Mouse (Mus musculus) MEL (cell line): ENCODE measurements around the gene Pomt1. TPM values are rescaled to one million over a fixed set of nuclear protein-coding genes. Genes with fewer than 3 reads are reported as not detected.

Source experiments
- DNase-seq: peaks from one replicate; pipeline ENCODE4 v3.0.0; 2011; ENCODE audit warnings: low read depth, low spot score
- H3K27ac ChIP-seq: 2 replicates; pipeline ENCODE4 v1.5.1; 2012; ENCODE audit warnings: low read depth, mild to moderate bottlenecking, control low read depth, low read length, moderate library complexity; ENCODE audit not compliant: control insufficient read depth
- H3K27me3 ChIP-seq, 2 experiments: fragments of 150-350 bp in 1 of 2; sonication (generic) in 1 of 2; 2 replicates each; pipeline ENCODE4 v1.6.1; 2012; ENCODE audit warnings: low read length in 2 of 2, mild to moderate bottlenecking in 2 of 2, improper control_type of control experiment in 1 of 2, moderate library complexity in 1 of 2; ENCODE audit not compliant: insufficient read depth in 2 of 2, control insufficient read depth in 1 of 2
- H3K36me3 ChIP-seq, 2 experiments: 2 replicates each; pipeline ENCODE4 v1.6.1; 2012 to 2014; ENCODE audit warnings: low read length in 2 of 2, improper control_type of control experiment in 1 of 2, inconsistent platforms in 1 of 2, mild to moderate bottlenecking in 1 of 2; ENCODE audit not compliant: insufficient read depth in 2 of 2, control insufficient read depth in 1 of 2
- H3K4me1 ChIP-seq, 2 experiments: fragments of 150-350 bp in 1 of 2; sonication (generic) in 1 of 2; 2 replicates each; pipeline ENCODE4 v1.6.1; 2012; ENCODE audit warnings: low read length in 2 of 2, improper control_type of control experiment in 1 of 2, mild to moderate bottlenecking in 1 of 2; ENCODE audit not compliant: insufficient read depth in 2 of 2, control insufficient read depth in 1 of 2
- H3K4me3 ChIP-seq, 2 experiments: fragments of 150-350 bp in 1 of 2; sonication (generic) in 1 of 2; 2 replicates each; pipeline ENCODE4 v1.5.1; 2012; ENCODE audit warnings: low read depth in 2 of 2, low read length in 2 of 2, mild to moderate bottlenecking in 2 of 2, moderate library complexity in 2 of 2, control low read depth in 1 of 2, improper control_type of control experiment in 1 of 2; ENCODE audit not compliant: control insufficient read depth in 1 of 2, insufficient read depth in 1 of 2
- H3K79me2 ChIP-seq: 2 replicates; pipeline ENCODE4 v1.6.1; 2012; ENCODE audit warnings: mild to moderate bottlenecking, low read length, moderate library complexity; ENCODE audit not compliant: control insufficient read depth, poor library complexity, insufficient read depth
- H3K9ac ChIP-seq: 2 replicates; pipeline ENCODE4 v1.6.1; 2012; ENCODE audit warnings: low read depth, mild to moderate bottlenecking, control low read depth, low read length, moderate library complexity; ENCODE audit not compliant: control insufficient read depth, poor library complexity, severe bottlenecking
- H3K9me3 ChIP-seq: fragments of 150-350 bp; sonication (generic); replicated peaks from 2 replicates; pipeline ENCODE4 v1.6.1; 2012; ENCODE audit warnings: mild to moderate bottlenecking, low read length, improper control_type of control experiment, moderate library complexity; ENCODE audit not compliant: insufficient read depth
- CHD1 ChIP-seq: IDR thresholded peaks from 2 replicates; pipeline ENCODE4 v1.6.1; 2012; ENCODE audit warnings: low read depth, mild to moderate bottlenecking, inconsistent platforms, low read length, improper control_type of control experiment
- ELF1 ChIP-seq: IDR thresholded peaks from 2 replicates; pipeline ENCODE4 v1.6.1; 2014; ENCODE audit warnings: low read depth, mild to moderate bottlenecking, inconsistent platforms, low read length, improper control_type of control experiment, moderate library complexity
- EP300 ChIP-seq, 2 experiments: IDR thresholded peaks; 2 replicates each; pipeline ENCODE4 v1.6.1; 2011; ENCODE audit warnings: improper control_type of control experiment in 2 of 2, low read length in 2 of 2, low read depth in 1 of 2, mild to moderate bottlenecking in 1 of 2
- ETS1 ChIP-seq: IDR thresholded peaks from 2 replicates; pipeline ENCODE4 v1.6.1; 2012; ENCODE audit warnings: low read depth, mild to moderate bottlenecking, inconsistent platforms, low read length, improper control_type of control experiment, moderate library complexity
- GABPA ChIP-seq: IDR thresholded peaks from 2 replicates; pipeline ENCODE4 v1.6.1; 2012; ENCODE audit warnings: low read depth, mild to moderate bottlenecking, inconsistent platforms, low read length, improper control_type of control experiment, moderate library complexity
- HCFC1 ChIP-seq: IDR thresholded peaks from 2 replicates; pipeline ENCODE4 v1.6.1; 2012; ENCODE audit warnings: low read depth, mild to moderate bottlenecking, inconsistent platforms, low read length, improper control_type of control experiment, moderate library complexity
- KAT2A ChIP-seq: conservative IDR thresholded peaks from 2 replicates; pipeline ENCODE4 v1.6.1; 2012; ENCODE audit warnings: low read depth, low read length, improper control_type of control experiment, inconsistent platforms
- MAX ChIP-seq: IDR thresholded peaks from 2 replicates; pipeline ENCODE4 v1.6.1; 2011; ENCODE audit warnings: low read length, improper control_type of control experiment
- MXI1 ChIP-seq: IDR thresholded peaks from 2 replicates; pipeline ENCODE4 v1.6.1; 2011; ENCODE audit warnings: mild to moderate bottlenecking, low read depth, low read length, improper control_type of control experiment
- MYC ChIP-seq: IDR thresholded peaks from 2 replicates; pipeline ENCODE4 v1.6.1; 2011; ENCODE audit warnings: low read depth, mild to moderate bottlenecking, low read length, improper control_type of control experiment, moderate library complexity
- NRF1 ChIP-seq: IDR thresholded peaks from 2 replicates; pipeline ENCODE4 v1.6.1; 2014; ENCODE audit warnings: low read depth, mild to moderate bottlenecking, inconsistent platforms, low read length, improper control_type of control experiment, moderate library complexity; ENCODE audit not compliant: poor library complexity, insufficient read depth, severe bottlenecking
- RCOR1 ChIP-seq: IDR thresholded peaks from 2 replicates; pipeline ENCODE4 v1.6.1; 2012; ENCODE audit warnings: low read depth, mild to moderate bottlenecking, inconsistent platforms, low read length, improper control_type of control experiment
- SIN3A ChIP-seq: IDR thresholded peaks from 2 replicates; pipeline ENCODE4 v1.6.1; 2012; ENCODE audit warnings: low read length, improper control_type of control experiment, inconsistent platforms
- TAL1 ChIP-seq: IDR thresholded peaks from 2 replicates; pipeline ENCODE4 v1.6.1; 2012; ENCODE audit warnings: mild to moderate bottlenecking, inconsistent platforms, low read length, moderate library complexity, mixed read lengths
- TBP ChIP-seq: IDR thresholded peaks from 2 replicates; pipeline ENCODE4 v1.8.0; 2011; ENCODE audit warnings: low read depth, low read length, improper control_type of control experiment
- TCF12 ChIP-seq: IDR thresholded peaks from 2 replicates; pipeline ENCODE4 v1.6.1; 2014; ENCODE audit warnings: low read depth, mild to moderate bottlenecking, inconsistent platforms, low read length, improper control_type of control experiment, moderate library complexity
- UBTF ChIP-seq: IDR thresholded peaks from 2 replicates; pipeline ENCODE4 v1.6.1; 2012; ENCODE audit warnings: low read depth, mild to moderate bottlenecking, inconsistent platforms, low read length, improper control_type of control experiment, moderate library complexity, borderline replicate concordance; ENCODE audit not compliant: insufficient read depth
- USF2 ChIP-seq, 2 experiments: IDR thresholded peaks; 2 replicates each; pipeline ENCODE4 v1.6.1; 2011 to 2012; ENCODE audit warnings: improper control_type of control experiment in 2 of 2, low read length in 2 of 2, borderline replicate concordance in 1 of 2, inconsistent platforms in 1 of 2, low read depth in 1 of 2, mild to moderate bottlenecking in 1 of 2; ENCODE audit not compliant: insufficient read depth in 1 of 2
- ZKSCAN1 ChIP-seq: IDR thresholded peaks from 2 replicates; pipeline ENCODE4 v1.6.1; 2012; ENCODE audit warnings: low read depth, mild to moderate bottlenecking, inconsistent platforms, low read length, improper control_type of control experiment, moderate library complexity
- ZNF384 ChIP-seq: IDR thresholded peaks from 2 replicates; pipeline ENCODE4 v1.6.1; 2012; ENCODE audit warnings: low read depth, mild to moderate bottlenecking, inconsistent platforms, low read length, improper control_type of control experiment
- polyA plus RNA-seq, 2 experiments: library from polyadenylated mRNA; stranded (reverse) in 1 of 2; unstranded in 1 of 2; fragments of >175 nt in 1 of 2; fragments of >200 nt in 1 of 2; gene quantifications; 2 replicates each; pipeline versions ENCODE4 v1.2.1 to v1.2.4; 2012; ENCODE audit warnings: low replicate concordance in 2 of 2, low read depth in 1 of 2; ENCODE audit not compliant: insufficient read length in 2 of 2, insufficient read depth in 1 of 2, missing spikeins in 1 of 2
- total RNA-seq: library from RNA; depleted of rRNA; stranded (reverse); fragments of 300-350 nt; gene quantifications from 2 replicates; pipeline ENCODE4 v1.2.3, GENCODE M21; 2012

Pomt1 gene
- total and polyA plus RNA-seq, 3 experiments: 34.2 to 42.8 TPM; not detected in 1

- TF ChIP-seq GABPA: no peak
- TF ChIP-seq UBTF: no peak
- TF ChIP-seq HCFC1: no peak
- TF ChIP-seq ZKSCAN1: no peak
- TF ChIP-seq, all 39 proteins: peak for 0
- DNase-seq: no peak
- H3K27ac ChIP-seq: no peak overlapping the region
- no peaks in the 10 kb centered on the region; a peak in 2 of 4 replicates for H3K36me3 ChIP-seq
- H3K9ac ChIP-seq: no peak overlapping the region
- no peak overlapping the region for H3K4me3 ChIP-seq
- H3K79me2 ChIP-seq: no peaks in the 10 kb centered on the region
- H3K9me3 ChIP-seq: no peaks in the 10 kb centered on the region
- no peaks in the 10 kb centered on the region for H3K27me3 ChIP-seq
- H3K4me1 ChIP-seq: no peaks in the 10 kb centered on the region
These were observed 18.7 kb upstream of the Pomt1 start for GRCm38 (mm10) chr2:32217656-32218055.

GRCm38 (mm10) chr2:32218113-32218512 lies 18.3 kb upstream of the Pomt1 start:
- no peaks in the 10 kb centered on the region for H3K9me3 ChIP-seq
- H3K4me1 ChIP-seq: no peaks in the 10 kb centered on the region
- H3K36me3 ChIP-seq: no peaks in the 10 kb centered on the region; a peak in 2 of 4 replicates
- H3K27ac ChIP-seq: no peak overlapping the region
- no peak for DNase-seq
- no peaks in the 10 kb centered on the region for H3K27me3 ChIP-seq
- H3K79me2 ChIP-seq: no peaks in the 10 kb centered on the region
- no peak overlapping the region for H3K9ac ChIP-seq
- TF ChIP-seq NRF1 (no peak), SIN3A (no peak), EP300 (IDR thresholded peaks at IDR 0.05; ENCODE audit: low read depth in 1 of 2, low read length in 2 of 2) (no peak), MYC (no peak), MXI1 (no peak), USF2 (IDR thresholded peaks at IDR 0.05; ENCODE audit: borderline replicate concordance in 1 of 2, insufficient read depth in 1 of 2, low read depth in 1 of 2, low read length in 2 of 2) (no peak), TAL1 (no peak), RCOR1 (no peak), MAX (no peak), ELF1 (no peak), TCF12 (no peak), CHD1 (no peak), ZNF384 (no peak), TBP (no peak), ETS1 (no peak), KAT2A (no peak)
- no peak overlapping the region for H3K4me3 ChIP-seq
